15 mouse cellular contexts compared by ENCODE assay signal in genomic region chr7:101384931-101385330, GRCm38 (mm10). TPM values are rescaled to one million over a fixed set of nuclear protein-coding genes. Genes with fewer than 3 reads are reported as not detected.
DNase-seq lines count a peak whose midpoint lies in the region; ATAC-seq and TF ChIP-seq lines count a peak whose summit lies in the region.
"Had no signal": no experiment of that assay in that cellular context is flagged by ENCODE, and none has a peak within 500 bp of the region (broad histone marks: within the 10 kb centered on the region; RNA-seq: fewer than 3 reads in every experiment).

No protein-coding gene starts in this region.

- WGBS in kidney, embryonic 16.5 days, result 35% methylated on average over 10 of the region's 10 CpGs
- WGBS in spleen, adult 2 months, result 86% methylated on average over 10 of the region's 10 CpGs

- peak overlapping the region; percentile 81 for H3K27ac ChIP-seq in kidney, embryonic 16.5 days (ENCODE audit: low read length)
- peak overlapping the region; percentile 33 for H3K27ac ChIP-seq in spleen, adult 2 months (ENCODE audit: insufficient read depth, low read length)
- H3K27ac ChIP-seq: midbrain, embryonic 15.5 days had no signal

- DNase-seq in adrenal gland, postnatal 10 days, result peak; percentile 45
- no peak for DNase-seq in adrenal gland, adult 2 months
- DNase-seq in kidney, postnatal 36 days, result no peak
- DNase-seq in spleen, adult 2 months (ENCODE audit: low read depth in 1 of 2, low spot score in 2 of 2), result no peak
- DNase-seq in spleen, adult 18-20 months, result no peak
- DNase-seq in left cerebral cortex, postnatal 36 days (ENCODE audit: low spot score in 2 of 2), result no peak
- DNase-seq in embryo, embryonic 10 days (ENCODE audit: low spot score), result no peak
- DNase-seq: cerebellum, adult 11-12 months; kidney, adult 18-20 months; thymus, postnatal 25 days had no signal

- intact Hi-C loops in left cerebral cortex, postnatal 36 days (cut with DNase I), result no loop called here

- TF ChIP-seq POLR2A in spleen, adult 2 months (IDR thresholded peaks at IDR 0.05; ENCODE audit: low read depth, low read length), result no peak

- no peaks in the 10 kb centered on the region for H3K9me3 ChIP-seq in kidney, embryonic 16.5 days (ENCODE audit: low read length)
- H3K9me3 ChIP-seq: midbrain, embryonic 15.5 days had no signal

- peaks cover 29% of the 10 kb centered on the region for H3K4me1 ChIP-seq in kidney, embryonic 16.5 days (ENCODE audit: insufficient read depth, low read length)
- H3K4me1 ChIP-seq in spleen, adult 2 months (ENCODE audit: control insufficient read depth, insufficient read depth, insufficient read length), result peaks cover 12% of the 10 kb centered on the region; the same call in 1 of the 2 replicates
- H3K4me1 ChIP-seq: midbrain, embryonic 15.5 days had no signal

- no peak overlapping the region for H3K9ac ChIP-seq in kidney, embryonic 16.5 days (replicated peaks; ENCODE audit: low read length)
- H3K9ac ChIP-seq: midbrain, embryonic 15.5 days had no signal

- no peaks in the 10 kb centered on the region for H3K27me3 ChIP-seq in kidney, embryonic 16.5 days (ENCODE audit: insufficient read depth, low read length)
- H3K27me3 ChIP-seq in spleen, adult 2 months (ENCODE audit: control insufficient read depth, insufficient read depth, low read length), result no peaks in the 10 kb centered on the region
- H3K27me3 ChIP-seq: midbrain, embryonic 15.5 days had no signal

- peaks cover 6% of the 10 kb centered on the region; the same call in 1 of the 2 replicates for H3K36me3 ChIP-seq in kidney, embryonic 16.5 days (ENCODE audit: insufficient read depth, low read length)
- H3K36me3 ChIP-seq in spleen, adult 2 months (ENCODE audit: control insufficient read depth, insufficient read depth, low read length), result peaks cover 33% of the 10 kb centered on the region
- H3K36me3 ChIP-seq: midbrain, embryonic 15.5 days had no signal

- no peak overlapping the region for H3K4me3 ChIP-seq in kidney, embryonic 16.5 days (ENCODE audit: low read length)
- no peak overlapping the region for H3K4me3 ChIP-seq in spleen, adult 2 months (ENCODE audit: extremely low read depth, insufficient read depth, insufficient read length)
- H3K4me3 ChIP-seq: midbrain, embryonic 15.5 days had no signal

- peak; percentile 32 for ATAC-seq in kidney, embryonic 16.5 days (ENCODE audit: low FRiP score, low TSS enrichment)
- ATAC-seq: midbrain, embryonic 15.5 days had no signal

- no peak for TF ChIP-seq CTCF in spleen, adult 2 months (IDR thresholded peaks at IDR 0.05; ENCODE audit: extremely low read depth, insufficient read depth, insufficient read length, insufficient replicate concordance)

- 0 out of 2 replicates have a peak overlapping the region, but pooled peaks have one; percentile 35 for H3K4me2 ChIP-seq in kidney, embryonic 16.5 days (replicated peaks; ENCODE audit: low read depth, low read length)
- H3K4me2 ChIP-seq: midbrain, embryonic 15.5 days had no signal

RNA-seq across cellular contexts. Expression of gene Gm45837, which starts 25.8 kb away (rescaled TPM):
- total RNA-seq in adrenal gland, postnatal 10 days (2021), result 1 to 10 TPM in 1 of 2 experiments, not detected in 1; 3.7 TPM
- not detected for total RNA-seq in adrenal gland, adult 2 months (2021)
- 0.29 and 0.93 TPM in 2 replicates for polyA plus RNA-seq in adrenal gland, adult 2 months (2012; rRNA removed)
- polyA plus RNA-seq in kidney, embryonic 16.5 days (2015; fragmentation: Nextera tagmentation; extraction: Ambion mirVana), result 9.9 TPM in 1 of 2 replicates, not detected in the other
- polyA plus RNA-seq in spleen, adult 2 months (2012; rRNA removed), result 1.1 TPM in 1 of 2 replicates, not detected in the other
- total RNA-seq in left cerebral cortex, postnatal 36 days (2021), result 1 to 10 TPM in 1 of 2 experiments, not detected in 1; 1.7 TPM
- total RNA-seq: left cerebral cortex, postnatal 14 days had no signal
- polyA plus RNA-seq: embryonic facial prominence, embryonic 14.5 days; heart, embryonic 14.5 days; midbrain, embryonic 15.5 days had no signal

RNA-seq across cellular contexts. Expression of gene Pde2a, which starts 36.6 kb away (rescaled TPM):
- 100 to 1,000 TPM; 113 to 120 TPM for total RNA-seq in adrenal gland, postnatal 10 days (2021)
- total RNA-seq in adrenal gland, adult 2 months (2021), result 100 to 1,000 TPM; 161 to 223 TPM
- 142 and 199 TPM in 2 replicates for polyA plus RNA-seq in adrenal gland, adult 2 months (2012; rRNA removed)
- 31.6 and 46.5 TPM in 2 replicates for polyA plus RNA-seq in kidney, embryonic 16.5 days (2015; fragmentation: Nextera tagmentation; extraction: Ambion mirVana)
- polyA plus RNA-seq in spleen, adult 2 months (2012; rRNA removed), result 42.6 and 48.4 TPM in 2 replicates
- 100 to 1,000 TPM; 349 to 377 TPM for total RNA-seq in left cerebral cortex, postnatal 36 days (2021)

RNA-seq across cellular contexts. Expression of gene Arap1, which starts 37.1 kb away (rescaled TPM):
- 10 to 100 TPM; 47.2 to 74.1 TPM for total RNA-seq in adrenal gland, postnatal 10 days (2021)
- 10 to 100 TPM; 31.2 to 49.8 TPM for total RNA-seq in adrenal gland, adult 2 months (2021)
- 58.4 and 60.7 TPM in 2 replicates for polyA plus RNA-seq in adrenal gland, adult 2 months (2012; rRNA removed)
- 106 and 112 TPM in 2 replicates for polyA plus RNA-seq in kidney, embryonic 16.5 days (2015; fragmentation: Nextera tagmentation; extraction: Ambion mirVana)
- 227 and 248 TPM in 2 replicates for polyA plus RNA-seq in spleen, adult 2 months (2012; rRNA removed)
- total RNA-seq in left cerebral cortex, postnatal 36 days (2021), result 10 to 100 TPM; 16.5 to 17.6 TPM
